Mouse (Mus musculus): ENCODE results near the gene Dusp10.

The Dusp10 gene

DNA sequence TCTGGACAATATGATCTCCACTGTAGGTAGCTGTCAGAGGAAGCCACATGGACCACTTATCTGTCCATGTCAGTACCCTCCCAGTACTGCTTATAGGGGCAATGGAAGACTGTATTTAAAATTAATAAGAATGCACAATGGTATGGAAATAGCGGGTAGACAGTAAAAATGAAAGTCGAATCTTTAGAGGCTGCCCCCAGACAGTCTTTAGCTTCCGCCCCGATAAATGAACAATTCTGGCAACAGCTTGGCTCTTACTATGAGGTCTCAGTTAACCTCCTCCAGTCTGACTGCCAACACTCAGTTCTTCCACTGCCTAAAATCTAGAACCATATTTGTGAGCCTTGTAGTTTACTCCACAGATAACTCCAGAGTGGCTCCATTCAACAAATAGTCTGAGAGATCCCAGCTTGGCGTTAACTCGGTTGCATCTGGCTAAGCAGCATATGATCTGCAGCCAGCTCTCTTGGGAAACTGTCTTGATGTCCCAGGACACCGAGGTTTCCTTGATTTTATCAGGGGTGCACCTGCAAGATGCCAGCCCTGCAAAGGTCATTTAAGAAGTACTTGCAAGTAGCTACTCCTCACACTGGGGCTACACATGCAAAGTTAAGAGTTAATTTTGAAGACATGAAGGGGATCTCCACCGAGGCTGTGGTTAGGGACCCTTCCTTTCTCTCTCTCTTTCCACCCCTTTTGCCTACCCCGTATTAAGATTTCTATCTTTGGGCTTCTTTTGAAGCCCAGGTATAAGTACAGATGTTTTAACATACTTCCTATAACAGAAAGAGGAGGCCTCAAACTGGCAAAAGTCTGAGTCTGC lies 88.0 kb downstream of the Dusp10 start:
- DNase-seq (ENCODE audit: low spot score), result no peak

DNA sequence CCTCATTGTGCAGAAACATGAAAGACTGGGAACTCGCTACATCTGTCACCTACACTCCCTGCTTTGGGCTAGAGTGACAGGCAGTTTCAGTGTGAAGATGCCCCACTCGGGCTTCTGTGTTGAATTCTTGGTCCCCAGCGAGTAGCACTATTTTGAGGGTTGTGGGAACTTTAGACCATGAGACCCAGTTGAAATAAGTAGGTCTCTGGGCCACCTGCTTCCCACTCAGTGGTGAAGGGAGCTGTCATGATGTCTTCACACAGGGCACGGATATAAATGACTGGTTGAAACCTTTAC lies 88.6 kb downstream of the Dusp10 start:
- DNase-seq (ENCODE audit: low spot score), result no peak

DNA sequence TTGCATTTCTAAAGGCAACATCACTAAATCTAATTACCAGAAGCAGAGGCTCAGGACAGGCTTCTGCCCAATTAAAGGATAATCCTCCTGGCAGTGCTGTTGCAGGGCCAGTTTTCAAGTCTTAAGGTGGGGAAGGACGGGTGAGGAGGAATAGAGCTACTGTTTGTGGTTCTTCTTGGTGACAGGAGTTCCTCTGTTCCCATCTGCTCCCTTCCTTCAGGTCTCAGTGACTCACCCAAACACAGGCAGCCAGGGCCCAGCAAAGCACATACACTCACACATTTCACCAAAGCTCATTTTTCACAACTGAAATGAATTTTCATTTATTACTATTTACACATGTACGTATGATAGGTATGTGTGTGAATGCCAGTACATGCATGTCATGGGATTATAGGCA lies 93.7 kb downstream of the Dusp10 start:
- peak; percentile 67 for DNase-seq (ENCODE audit: low spot score)

DNA sequence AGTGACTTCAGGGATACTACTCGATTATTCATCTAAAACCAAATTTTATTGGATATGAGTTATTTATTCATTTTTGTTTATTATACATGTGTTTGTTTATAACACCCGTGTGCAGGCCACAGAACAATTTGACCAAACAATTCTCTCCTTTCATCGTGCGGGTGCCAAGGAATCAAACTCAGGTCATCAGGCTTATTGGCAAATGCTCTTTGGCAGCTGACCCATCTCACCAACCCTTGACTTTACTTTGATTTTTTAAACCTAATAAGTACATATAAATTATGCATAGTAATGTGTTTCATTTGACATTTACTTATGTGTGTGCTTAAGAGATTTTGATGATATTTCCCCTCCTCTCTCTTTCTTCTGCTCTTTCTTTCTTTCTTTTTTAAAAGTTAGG lies 94.3 kb downstream of the Dusp10 start:
- no peak for DNase-seq (ENCODE audit: low spot score)

DNA sequence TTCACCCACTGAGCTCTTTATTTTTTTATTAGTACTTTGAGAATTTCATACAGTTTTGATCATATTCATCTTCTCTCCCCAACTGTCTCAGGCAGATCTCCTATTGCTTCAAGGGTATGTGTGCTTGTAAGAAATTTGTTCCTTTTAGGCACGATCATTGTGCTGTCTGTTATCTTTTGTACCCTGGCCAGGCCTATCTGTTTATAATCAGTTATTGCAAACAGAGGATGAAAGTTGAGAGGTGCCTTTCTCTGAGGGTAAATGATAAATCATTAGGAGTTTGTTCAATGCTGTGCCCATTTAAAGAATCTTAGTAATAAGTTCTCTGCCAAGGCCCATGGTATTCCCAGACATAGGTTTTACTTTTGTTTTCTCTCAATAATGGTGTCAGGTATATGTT lies 95.2 kb downstream of the Dusp10 start:
- DNase-seq (ENCODE audit: low spot score), result no peak

DNA sequence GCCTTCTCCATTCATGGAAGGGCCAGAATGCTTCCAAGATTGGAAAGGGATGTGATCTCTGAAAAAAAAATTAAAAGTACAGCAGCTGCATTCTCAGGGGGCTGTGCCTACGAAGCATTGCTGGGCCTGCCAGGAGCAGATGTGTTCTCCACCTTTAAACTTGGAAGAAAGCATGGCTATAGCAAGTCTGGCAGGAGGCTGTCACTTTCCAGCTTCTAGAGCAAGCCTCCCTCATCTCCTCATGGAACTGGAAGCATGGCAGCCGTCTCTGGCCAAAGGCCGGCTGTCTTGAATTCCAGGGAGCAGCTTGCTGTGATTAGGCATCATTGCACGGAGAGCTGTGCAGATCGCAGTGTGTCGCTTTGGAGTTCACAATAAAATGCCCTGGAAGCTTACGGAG lies 104.5 kb downstream of the Dusp10 start:
- no peak for DNase-seq (ENCODE audit: low spot score)

DNA sequence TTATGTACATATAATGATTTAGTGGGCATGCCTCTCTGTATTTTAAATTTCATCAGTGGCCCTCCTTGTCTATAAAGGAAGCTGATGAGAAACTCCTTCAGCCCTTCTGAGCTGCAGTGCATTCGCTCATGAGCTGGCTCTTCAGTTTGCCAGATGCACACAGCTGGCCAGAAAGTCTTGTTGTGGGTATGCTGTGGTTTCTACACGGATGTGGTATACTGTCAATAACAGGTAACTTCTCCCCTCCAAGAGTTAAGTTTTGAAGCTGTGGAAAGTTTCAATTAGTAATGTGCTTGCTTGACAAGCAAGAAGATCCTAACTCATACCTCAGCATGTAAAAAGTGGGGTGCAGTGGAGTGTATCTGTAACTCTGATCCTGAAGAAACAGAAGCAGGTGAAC lies 104.9 kb downstream of the Dusp10 start:
- DNase-seq (ENCODE audit: low spot score), result no peak

DNA sequence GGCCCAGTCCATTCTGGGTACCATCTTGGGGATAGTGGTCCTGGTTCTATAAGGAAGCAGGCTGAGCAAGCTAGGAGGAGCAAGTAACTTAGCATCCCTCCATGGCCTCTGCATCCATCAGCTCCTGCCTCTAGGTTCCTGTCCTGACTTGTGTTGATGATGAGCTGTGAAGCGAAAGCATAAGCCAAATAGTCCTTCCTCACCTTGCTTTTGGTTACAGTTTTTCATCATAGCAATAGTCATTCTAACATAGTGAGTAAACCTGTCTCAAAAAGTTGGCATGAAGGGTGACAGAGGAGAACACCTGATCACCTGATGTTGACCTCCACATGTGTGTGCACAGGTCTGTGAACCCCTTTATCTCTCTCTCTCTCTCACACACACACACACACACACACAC lies 105.5 kb downstream of the Dusp10 start:
- DNase-seq (ENCODE audit: low spot score), result no peak
